Mouse (Mus musculus): ENCODE results near the gene Col26a1.

GRCm38 (mm10) chr5:136782600-136782999 lies 100.4 kb downstream of the Col26a1 start:
- TF ChIP-seq CTCF (IDR thresholded peaks at IDR 0.05; ENCODE audit: control insufficient read depth, insufficient read depth, low read length) (no peak), POLR2A (IDR thresholded peaks at IDR 0.05; ENCODE audit: borderline replicate concordance, control insufficient read depth, low read depth, low read length) (no peak)

All from bone marrow, adult 2 months (tissue).